Mouse (Mus musculus) MEL (cell line): ENCODE data around the gene Slc25a47. TPM values are rescaled to one million over a fixed set of nuclear protein-coding genes. Genes with fewer than 3 reads are reported as not detected.
A peak's percentile ranks its signal among the peaks of the same experiment; 100 is the strongest.

ENCODE experiments used
- DNase-seq: peaks from one replicate; pipeline ENCODE4 v3.0.0; 2011; ENCODE audit warnings: low read depth, low spot score
- H3K27ac ChIP-seq: 2 replicates; pipeline ENCODE4 v1.5.1; 2012; ENCODE audit warnings: low read depth, mild to moderate bottlenecking, control low read depth, low read length, moderate library complexity; ENCODE audit not compliant: control insufficient read depth
- H3K27me3 ChIP-seq, 2 experiments: fragments of 150-350 bp in 1 of 2; sonication (generic) in 1 of 2; 2 replicates each; pipeline ENCODE4 v1.6.1; 2012; ENCODE audit warnings: low read length in 2 of 2, mild to moderate bottlenecking in 2 of 2, improper control_type of control experiment in 1 of 2, moderate library complexity in 1 of 2; ENCODE audit not compliant: insufficient read depth in 2 of 2, control insufficient read depth in 1 of 2
- H3K36me3 ChIP-seq, 2 experiments: 2 replicates each; pipeline ENCODE4 v1.6.1; 2012 to 2014; ENCODE audit warnings: low read length in 2 of 2, improper control_type of control experiment in 1 of 2, inconsistent platforms in 1 of 2, mild to moderate bottlenecking in 1 of 2; ENCODE audit not compliant: insufficient read depth in 2 of 2, control insufficient read depth in 1 of 2
- H3K4me1 ChIP-seq, 2 experiments: fragments of 150-350 bp in 1 of 2; sonication (generic) in 1 of 2; 2 replicates each; pipeline ENCODE4 v1.6.1; 2012; ENCODE audit warnings: low read length in 2 of 2, improper control_type of control experiment in 1 of 2, mild to moderate bottlenecking in 1 of 2; ENCODE audit not compliant: insufficient read depth in 2 of 2, control insufficient read depth in 1 of 2
- H3K4me3 ChIP-seq, 2 experiments: fragments of 150-350 bp in 1 of 2; sonication (generic) in 1 of 2; 2 replicates each; pipeline ENCODE4 v1.5.1; 2012; ENCODE audit warnings: low read depth in 2 of 2, low read length in 2 of 2, mild to moderate bottlenecking in 2 of 2, moderate library complexity in 2 of 2, control low read depth in 1 of 2, improper control_type of control experiment in 1 of 2; ENCODE audit not compliant: control insufficient read depth in 1 of 2, insufficient read depth in 1 of 2
- H3K79me2 ChIP-seq: 2 replicates; pipeline ENCODE4 v1.6.1; 2012; ENCODE audit warnings: mild to moderate bottlenecking, low read length, moderate library complexity; ENCODE audit not compliant: control insufficient read depth, poor library complexity, insufficient read depth
- H3K9ac ChIP-seq: 2 replicates; pipeline ENCODE4 v1.6.1; 2012; ENCODE audit warnings: low read depth, mild to moderate bottlenecking, control low read depth, low read length, moderate library complexity; ENCODE audit not compliant: control insufficient read depth, poor library complexity, severe bottlenecking
- H3K9me3 ChIP-seq: fragments of 150-350 bp; sonication (generic); replicated peaks from 2 replicates; pipeline ENCODE4 v1.6.1; 2012; ENCODE audit warnings: mild to moderate bottlenecking, low read length, improper control_type of control experiment, moderate library complexity; ENCODE audit not compliant: insufficient read depth
- BHLHE40 ChIP-seq: IDR thresholded peaks from 2 replicates; pipeline ENCODE4 v1.6.1; 2012; ENCODE audit warnings: low read depth, mild to moderate bottlenecking, inconsistent platforms, low read length, improper control_type of control experiment, borderline replicate concordance
- CHD1 ChIP-seq: IDR thresholded peaks from 2 replicates; pipeline ENCODE4 v1.6.1; 2012; ENCODE audit warnings: low read depth, mild to moderate bottlenecking, inconsistent platforms, low read length, improper control_type of control experiment
- E2F4 ChIP-seq: IDR thresholded peaks from 2 replicates; pipeline ENCODE4 v1.6.1; 2011; ENCODE audit warnings: low read depth, low read length, improper control_type of control experiment, borderline replicate concordance
- EP300 ChIP-seq, 2 experiments: IDR thresholded peaks; 2 replicates each; pipeline ENCODE4 v1.6.1; 2011; ENCODE audit warnings: improper control_type of control experiment in 2 of 2, low read length in 2 of 2, low read depth in 1 of 2, mild to moderate bottlenecking in 1 of 2
- ETS1 ChIP-seq: IDR thresholded peaks from 2 replicates; pipeline ENCODE4 v1.6.1; 2012; ENCODE audit warnings: low read depth, mild to moderate bottlenecking, inconsistent platforms, low read length, improper control_type of control experiment, moderate library complexity
- GABPA ChIP-seq: IDR thresholded peaks from 2 replicates; pipeline ENCODE4 v1.6.1; 2012; ENCODE audit warnings: low read depth, mild to moderate bottlenecking, inconsistent platforms, low read length, improper control_type of control experiment, moderate library complexity
- HCFC1 ChIP-seq: IDR thresholded peaks from 2 replicates; pipeline ENCODE4 v1.6.1; 2012; ENCODE audit warnings: low read depth, mild to moderate bottlenecking, inconsistent platforms, low read length, improper control_type of control experiment, moderate library complexity
- JUND ChIP-seq: IDR thresholded peaks from 2 replicates; pipeline ENCODE4 v1.6.1; 2011; ENCODE audit warnings: low read depth, mild to moderate bottlenecking, improper control_type of control experiment, low read length
- KAT2A ChIP-seq: conservative IDR thresholded peaks from 2 replicates; pipeline ENCODE4 v1.6.1; 2012; ENCODE audit warnings: low read depth, low read length, improper control_type of control experiment, inconsistent platforms
- MAFK ChIP-seq: IDR thresholded peaks from 2 replicates; pipeline ENCODE4 v1.6.1; 2011; ENCODE audit warnings: low read depth, mild to moderate bottlenecking, low read length, improper control_type of control experiment, borderline replicate concordance
- MAZ ChIP-seq: IDR thresholded peaks from 2 replicates; pipeline ENCODE4 v1.6.1; 2012; ENCODE audit warnings: low read depth, mild to moderate bottlenecking, inconsistent platforms, low read length, improper control_type of control experiment
- MEF2A ChIP-seq: IDR thresholded peaks from 2 replicates; pipeline ENCODE4 v1.6.1; 2014; ENCODE audit warnings: low read depth, mild to moderate bottlenecking, inconsistent platforms, low read length, improper control_type of control experiment; ENCODE audit not compliant: poor library complexity, insufficient replicate concordance, severe bottlenecking; ENCODE audit errors: extremely low read depth
- MXI1 ChIP-seq: IDR thresholded peaks from 2 replicates; pipeline ENCODE4 v1.6.1; 2011; ENCODE audit warnings: mild to moderate bottlenecking, low read depth, low read length, improper control_type of control experiment
- NELFE ChIP-seq: IDR thresholded peaks from 2 replicates; pipeline ENCODE4 v1.6.1; 2011; ENCODE audit warnings: low read depth, low read length, improper control_type of control experiment
- POLR2A ChIP-seq, 2 experiments: IDR thresholded peaks; 2 replicates each; pipeline ENCODE4 v1.6.1; 2011 to 2012; ENCODE audit warnings: low read length in 2 of 2, mild to moderate bottlenecking in 2 of 2, control low read depth in 1 of 2, improper control_type of control experiment in 1 of 2, low read depth in 1 of 2, moderate library complexity in 1 of 2; ENCODE audit not compliant: control insufficient read depth in 1 of 2, insufficient read depth in 1 of 2, poor library complexity in 1 of 2
- POLR2AphosphoS2 ChIP-seq: IDR thresholded peaks from 2 replicates; pipeline ENCODE4 v1.6.1; 2011; ENCODE audit warnings: low read length, improper control_type of control experiment
- POLR2AphosphoS5 ChIP-seq: IDR thresholded peaks from 2 replicates; pipeline ENCODE4 v1.6.1; 2012; ENCODE audit warnings: low read depth, borderline replicate concordance, mild to moderate bottlenecking, inconsistent platforms, low read length, moderate library complexity, mixed read lengths
- RAD21 ChIP-seq: IDR thresholded peaks from 2 replicates; pipeline ENCODE4 v1.6.1; 2011; ENCODE audit warnings: mild to moderate bottlenecking, low read depth, low read length, improper control_type of control experiment
- RCOR1 ChIP-seq: IDR thresholded peaks from 2 replicates; pipeline ENCODE4 v1.6.1; 2012; ENCODE audit warnings: low read depth, mild to moderate bottlenecking, inconsistent platforms, low read length, improper control_type of control experiment
- SIN3A ChIP-seq: IDR thresholded peaks from 2 replicates; pipeline ENCODE4 v1.6.1; 2012; ENCODE audit warnings: low read length, improper control_type of control experiment, inconsistent platforms
- TAL1 ChIP-seq: IDR thresholded peaks from 2 replicates; pipeline ENCODE4 v1.6.1; 2012; ENCODE audit warnings: mild to moderate bottlenecking, inconsistent platforms, low read length, moderate library complexity, mixed read lengths
- TCF12 ChIP-seq: IDR thresholded peaks from 2 replicates; pipeline ENCODE4 v1.6.1; 2014; ENCODE audit warnings: low read depth, mild to moderate bottlenecking, inconsistent platforms, low read length, improper control_type of control experiment, moderate library complexity
- USF1 ChIP-seq: IDR thresholded peaks from 2 replicates; pipeline ENCODE4 v1.6.1; 2014; ENCODE audit warnings: low read depth, mild to moderate bottlenecking, inconsistent platforms, low read length, improper control_type of control experiment, moderate library complexity
- USF2 ChIP-seq, 2 experiments: IDR thresholded peaks; 2 replicates each; pipeline ENCODE4 v1.6.1; 2011 to 2012; ENCODE audit warnings: improper control_type of control experiment in 2 of 2, low read length in 2 of 2, borderline replicate concordance in 1 of 2, inconsistent platforms in 1 of 2, low read depth in 1 of 2, mild to moderate bottlenecking in 1 of 2; ENCODE audit not compliant: insufficient read depth in 1 of 2
- ZC3H11A ChIP-seq: IDR thresholded peaks from 2 replicates; pipeline ENCODE4 v1.6.1; 2012; ENCODE audit warnings: low read depth, mild to moderate bottlenecking, inconsistent platforms, low read length, improper control_type of control experiment
- ZKSCAN1 ChIP-seq: IDR thresholded peaks from 2 replicates; pipeline ENCODE4 v1.6.1; 2012; ENCODE audit warnings: low read depth, mild to moderate bottlenecking, inconsistent platforms, low read length, improper control_type of control experiment, moderate library complexity
- ZMIZ1 ChIP-seq: IDR thresholded peaks from 2 replicates; pipeline ENCODE4 v1.6.1; 2012; ENCODE audit warnings: low read depth, mild to moderate bottlenecking, inconsistent platforms, low read length, improper control_type of control experiment, moderate library complexity
- polyA plus RNA-seq, 2 experiments: library from polyadenylated mRNA; stranded (reverse) in 1 of 2; unstranded in 1 of 2; fragments of >175 nt in 1 of 2; fragments of >200 nt in 1 of 2; gene quantifications; 2 replicates each; pipeline versions ENCODE4 v1.2.1 to v1.2.4; 2012; ENCODE audit warnings: low replicate concordance in 2 of 2, low read depth in 1 of 2; ENCODE audit not compliant: insufficient read length in 2 of 2, insufficient read depth in 1 of 2, missing spikeins in 1 of 2
- total RNA-seq: library from RNA; depleted of rRNA; stranded (reverse); fragments of 300-350 nt; gene quantifications from 2 replicates; pipeline ENCODE4 v1.2.3, GENCODE M21; 2012

Gene Slc25a47
- total and polyA plus RNA-seq, 3 experiments, result 15.6 to 17.9 TPM; not detected in 1

GRCm38 (mm10) chr12:108835840-108836409, at the start of gene Slc25a47, which contains the start of gene Slc25a29 (continued):
- TF ChIP-seq MAZ (peak; percentile 98), ZKSCAN1 (no peak), HCFC1 (peak; percentile 73)
- TF ChIP-seq, all 39 proteins: peak for 19

DNA sequence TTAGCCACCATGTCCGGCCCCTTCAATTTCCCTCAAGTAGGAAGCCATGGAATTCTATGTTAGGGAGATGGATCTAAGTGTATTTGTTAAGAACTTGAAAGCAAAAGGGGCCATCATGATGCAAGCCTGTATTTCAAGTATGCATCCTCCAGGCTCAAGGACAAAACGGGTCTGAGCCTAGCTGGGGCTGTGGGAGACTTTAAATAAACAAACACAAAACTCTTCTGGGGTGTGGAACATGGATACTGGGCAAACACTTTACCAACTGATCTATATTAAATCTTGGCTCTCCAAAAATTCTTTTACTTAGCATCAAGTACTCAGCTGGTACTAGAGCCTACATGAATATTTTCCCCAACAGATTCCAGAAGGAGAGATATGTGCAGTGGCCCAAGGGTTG, 48.5 kb upstream of the Slc25a47 start:
- no peak for TF ChIP-seq USF1
- TF ChIP-seq HCFC1, result no peak
- TF ChIP-seq ZMIZ1, result no peak
- TF ChIP-seq JUND, result no peak
- no peak for TF ChIP-seq E2F4
- H3K27ac ChIP-seq, result no peak overlapping the region
- peaks cover 0 to 22% of the 10 kb centered on the region in 2 experiments; a peak in 3 of 4 replicates for H3K36me3 ChIP-seq
- peaks cover 48% of the 10 kb centered on the region for H3K79me2 ChIP-seq
- H3K9me3 ChIP-seq, result no peaks in the 10 kb centered on the region
- no peak overlapping the region for H3K4me3 ChIP-seq
- H3K27me3 ChIP-seq, result no peaks in the 10 kb centered on the region
- H3K4me1 ChIP-seq, result peaks cover 11 to 13% of the 10 kb centered on the region in 2 experiments
- no peak overlapping the region for H3K9ac ChIP-seq
- DNase-seq, result no peak

DNA sequence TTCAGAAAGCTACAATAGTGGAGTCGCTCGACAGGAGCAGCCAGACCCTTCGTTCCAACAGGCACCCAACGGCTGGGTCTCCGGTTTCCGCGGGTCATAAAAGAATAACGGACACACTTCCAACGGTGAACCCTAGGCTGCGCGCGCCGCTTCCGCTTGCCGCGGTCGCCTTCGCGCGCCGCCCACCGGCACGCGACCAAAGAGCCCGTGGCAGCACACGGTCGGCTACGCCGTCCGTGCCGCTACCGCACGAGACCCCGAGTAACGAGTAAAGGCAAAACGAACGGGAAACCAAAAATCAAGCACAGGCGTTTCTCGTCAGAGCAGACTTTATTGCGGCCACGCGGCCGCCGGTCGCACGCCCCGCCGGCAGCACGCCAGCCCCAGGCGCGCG, 43.7 kb upstream of the Slc25a47 start:
- peak overlapping the region; percentile 98 for H3K9ac ChIP-seq
- no peaks in the 10 kb centered on the region for H3K27me3 ChIP-seq
- H3K4me3 ChIP-seq, result peak overlapping the region; percentile 91 to 99
- H3K4me1 ChIP-seq, result peaks cover 15 to 16% of the 10 kb centered on the region in 2 experiments
- H3K79me2 ChIP-seq, result peaks cover 85% of the 10 kb centered on the region
- peak; percentile 90 for DNase-seq
- no peaks in the 10 kb centered on the region for H3K9me3 ChIP-seq
- peak overlapping the region; percentile 96 for H3K27ac ChIP-seq
- peaks cover 2 to 41% of the 10 kb centered on the region in 2 experiments for H3K36me3 ChIP-seq
- TF ChIP-seq BHLHE40 (peak; percentile 98), USF2 (IDR thresholded peaks at IDR 0.05; ENCODE audit: borderline replicate concordance in 1 of 2, insufficient read depth in 1 of 2, low read depth in 1 of 2, low read length in 2 of 2) (no peak), HCFC1 (peak; percentile 87), POLR2AphosphoS5 (no peak), POLR2AphosphoS2 (peak; percentile 83), ZC3H11A (peak; percentile 13; the same call in 1 of the 2 replicates), MAZ (no peak), KAT2A (no peak; the same call in 1 of the 2 replicates), EP300 (IDR thresholded peaks at IDR 0.05; ENCODE audit: low read depth in 1 of 2, low read length in 2 of 2) (peak in 1 of 2 experiments; percentile 67; a peak in 2 of 4 replicates), SIN3A (peak; percentile 88), E2F4 (peak; percentile 74; the same call in 1 of the 2 replicates), ZKSCAN1 (no peak), TAL1 (no peak), POLR2A (IDR thresholded peaks at IDR 0.05; ENCODE audit: control insufficient read depth in 1 of 2, insufficient read depth in 1 of 2, low read depth in 1 of 2, low read length in 2 of 2, poor library complexity in 1 of 2) (peak; percentile 76 to 91; a peak in 2 of 4 replicates), CHD1 (no peak), GABPA (no peak), RAD21 (no peak), NELFE (peak; percentile 81), RCOR1 (0 out of 2 replicates have a peak, but pooled peaks have one; percentile 16), ZMIZ1 (peak; percentile 76), MAFK (no peak), ETS1 (peak; percentile 32; the same call in 1 of the 2 replicates), MXI1 (peak; percentile 86), TCF12 (peak; percentile 80), MEF2A (no peak)
